ENCODE assay signal across 14 mouse cellular contexts in genomic region chr2:38866711-38867110, GRCm38 (mm10).
DNase-seq lines count a peak whose midpoint lies in the region; ATAC-seq and TF ChIP-seq lines count a peak whose summit lies in the region.
"Had no signal": no experiment of that assay in that cellular context is flagged by ENCODE, and none has a peak within 500 bp of the region (broad histone marks: within the 10 kb centered on the region; RNA-seq: fewer than 3 reads in every experiment).

No protein-coding gene starts in this region.

- no peaks in the 10 kb centered on the region; the same call in 1 of the 2 replicates for H3K36me3 ChIP-seq in liver, adult 2 months (ENCODE audit: control insufficient read depth, insufficient read depth, low read length)
- peaks cover 0 to 19% of the 10 kb centered on the region in 2 experiments; a peak in 2 of 4 replicates for H3K36me3 ChIP-seq in MEL (ENCODE audit: control insufficient read depth in 1 of 2, insufficient read depth in 2 of 2, low read length in 2 of 2)
- no peaks in the 10 kb centered on the region for H3K36me3 ChIP-seq in midbrain, embryonic 16.5 days (ENCODE audit: control insufficient read depth, insufficient read depth, low read length)
- H3K36me3 ChIP-seq: liver, embryonic 12.5 days had no signal

- peak; percentile 69 for DNase-seq in liver, adult 2 months (ENCODE audit: extremely low read depth, low read depth, low spot score)
- DNase-seq in liver, result no peak
- DNase-seq in MEL (ENCODE audit: low read depth, low spot score), result peak; percentile 76
- peak; percentile 20 for DNase-seq in adrenal gland, postnatal 14 days
- no peak for DNase-seq in gastrocnemius, adult 2 months
- no peak for DNase-seq in kidney, adult 18-20 months

- TF ChIP-seq EP300 in MEL (IDR thresholded peaks at IDR 0.05; ENCODE audit: low read depth in 1 of 2, low read length in 2 of 2), result peak in 1 of 2 experiments; percentile 45; a peak in 1 of 4 replicates

- TF ChIP-seq CTCF in liver, adult 2 months (IDR thresholded peaks at IDR 0.05; ENCODE audit: low read depth, low read length), result no peak
- TF ChIP-seq CTCF in MEL (IDR thresholded peaks at IDR 0.05 in 2 of 3, conservative IDR thresholded peaks at IDR 0.05 in 1 of 3; ENCODE audit: control insufficient read depth in 1 of 3, insufficient read depth in 1 of 3, low read depth in 2 of 3, low read length in 3 of 3, poor library complexity in 1 of 3, severe bottlenecking in 1 of 3), result no peak
- no peak for TF ChIP-seq CTCF in gastrocnemius, adult 2 months (IDR thresholded peaks at IDR 0.05)

- no peaks in the 10 kb centered on the region for H3K27me3 ChIP-seq in liver, adult 2 months (ENCODE audit: control insufficient read depth, insufficient read depth, low read length)
- no peaks in the 10 kb centered on the region for H3K27me3 ChIP-seq in MEL (ENCODE audit: control insufficient read depth in 1 of 2, insufficient read depth in 2 of 2, low read length in 2 of 2)
- H3K27me3 ChIP-seq in midbrain, embryonic 16.5 days (ENCODE audit: control insufficient read depth, insufficient read depth, low read depth, low read length), result no peaks in the 10 kb centered on the region
- H3K27me3 ChIP-seq: embryonic facial prominence, embryonic 12.5 days; forebrain, embryonic 12.5 days; heart, embryonic 13.5 days; liver, embryonic 12.5 days had no signal

- peak; percentile 84 for ATAC-seq in megakaryocyte progenitor cell, adult 5-6 weeks (replicated peaks; ENCODE audit: poor library complexity)
- ATAC-seq in midbrain, embryonic 16.5 days, result no peak
- ATAC-seq: liver, embryonic 12.5 days had no signal

- no peak overlapping the region for H3K27ac ChIP-seq in liver, adult 2 months (replicated peaks; ENCODE audit: insufficient read depth, low read depth, low read length)
- peak overlapping the region; percentile 46; the same call in 1 of the 2 replicates for H3K27ac ChIP-seq in MEL (ENCODE audit: control insufficient read depth, low read depth, low read length)
- H3K27ac ChIP-seq in gastrocnemius, adult 2 months, result no peak overlapping the region
- no peak overlapping the region for H3K27ac ChIP-seq in midbrain, embryonic 16.5 days (ENCODE audit: low read length)
- H3K27ac ChIP-seq: embryonic facial prominence, embryonic 12.5 days; forebrain, embryonic 12.5 days; heart, embryonic 13.5 days; layer of hippocampus, adult 2 months; liver, embryonic 12.5 days; macrophage had no signal

- intact Hi-C loops in gastrocnemius, adult 2 months (cut with DNase I), result no loop called here

- no peaks in the 10 kb centered on the region for H3K9me3 ChIP-seq in MEL (replicated peaks; ENCODE audit: insufficient read depth, low read length)
- no peaks in the 10 kb centered on the region for H3K9me3 ChIP-seq in midbrain, embryonic 16.5 days (replicated peaks; ENCODE audit: control insufficient read depth, low read length, poor library complexity, severe bottlenecking)
- H3K9me3 ChIP-seq: embryonic facial prominence, embryonic 12.5 days; forebrain, embryonic 12.5 days; heart, embryonic 13.5 days; liver, embryonic 12.5 days had no signal

- no peaks in the 10 kb centered on the region; the same call in 1 of the 2 replicates for H3K4me1 ChIP-seq in liver, adult 2 months (ENCODE audit: control insufficient read depth, insufficient read depth, low read length)
- H3K4me1 ChIP-seq in MEL (ENCODE audit: control insufficient read depth in 1 of 2, insufficient read depth in 2 of 2, low read length in 2 of 2), result peaks cover 10 to 11% of the 10 kb centered on the region in 2 experiments; a peak in 2 of 4 replicates
- no peaks in the 10 kb centered on the region for H3K4me1 ChIP-seq in midbrain, embryonic 16.5 days (ENCODE audit: control insufficient read depth, insufficient read depth, low read length)
- H3K4me1 ChIP-seq: embryonic facial prominence, embryonic 12.5 days; forebrain, embryonic 12.5 days; liver, embryonic 12.5 days had no signal

- no peak overlapping the region for H3K4me3 ChIP-seq in liver, adult 2 months (ENCODE audit: insufficient read depth, low read depth, low read length)
- H3K4me3 ChIP-seq in MEL (ENCODE audit: control insufficient read depth in 1 of 2, insufficient read depth in 1 of 2, low read depth in 2 of 2, low read length in 2 of 2), result no peak overlapping the region
- no peak overlapping the region for H3K4me3 ChIP-seq in gastrocnemius, adult 2 months
- H3K4me3 ChIP-seq in midbrain, embryonic 16.5 days (ENCODE audit: low read depth, low read length), result no peak overlapping the region
- H3K4me3 ChIP-seq: embryonic facial prominence, embryonic 12.5 days; forebrain, embryonic 12.5 days; heart, embryonic 13.5 days; layer of hippocampus, adult 2 months; liver, embryonic 12.5 days had no signal

- H3K9ac ChIP-seq in liver, adult 2 months (ENCODE audit: low read depth, low read length), result no peak overlapping the region
- H3K9ac ChIP-seq in MEL (ENCODE audit: control insufficient read depth, low read depth, low read length, poor library complexity, severe bottlenecking), result peak overlapping the region; percentile 9; the same call in 1 of the 2 replicates
- H3K9ac ChIP-seq in midbrain, embryonic 16.5 days (ENCODE audit: low read depth, low read length), result no peak overlapping the region
- H3K9ac ChIP-seq: embryonic facial prominence, embryonic 12.5 days; forebrain, embryonic 12.5 days; heart, embryonic 13.5 days; liver, embryonic 12.5 days had no signal

- WGBS in liver, adult 2 months, result 24% methylated on average over 1 of the region's 1 CpGs
- 76% methylated on average over 1 of the region's 1 CpGs for WGBS in midbrain, embryonic 16.5 days

- no peaks in the 10 kb centered on the region for H3K79me2 ChIP-seq in liver, adult 2 months (ENCODE audit: control insufficient read depth, insufficient read depth, low read length)
- no peaks in the 10 kb centered on the region for H3K79me2 ChIP-seq in MEL (ENCODE audit: control insufficient read depth, insufficient read depth, low read length, poor library complexity)

- no peak for TF ChIP-seq RAD21 in MEL (IDR thresholded peaks at IDR 0.05; ENCODE audit: low read depth, low read length)

- TF ChIP-seq POLR2A in liver, adult 2 months (IDR thresholded peaks at IDR 0.05; ENCODE audit: extremely low read depth, insufficient read depth, low read length), result no peak
- no peak for TF ChIP-seq POLR2A in MEL (IDR thresholded peaks at IDR 0.05; ENCODE audit: control insufficient read depth in 1 of 2, insufficient read depth in 1 of 2, low read depth in 1 of 2, low read length in 2 of 2, poor library complexity in 1 of 2)

- no peak overlapping the region for H3K4me2 ChIP-seq in midbrain, embryonic 16.5 days (ENCODE audit: low read length)
- H3K4me2 ChIP-seq: embryonic facial prominence, embryonic 12.5 days; forebrain, embryonic 12.5 days; heart, embryonic 13.5 days; liver, embryonic 12.5 days had no signal

TF ChIP-seq in MEL, 35 proteins besides CTCF, POLR2A, EP300 and RAD21:
- no peak for TF ChIP-seq JUND (IDR thresholded peaks at IDR 0.05; ENCODE audit: low read depth, low read length)
- peak; percentile 11; the same call in 1 of the 2 replicates for TF ChIP-seq TCF12 (IDR thresholded peaks at IDR 0.05; ENCODE audit: low read depth, low read length)
- TF ChIP-seq MYB (IDR thresholded peaks at IDR 0.05; ENCODE audit: low read depth, low read length), result no peak
- TF ChIP-seq NELFE (IDR thresholded peaks at IDR 0.05; ENCODE audit: low read depth, low read length), result no peak
- no peak for TF ChIP-seq POLR2AphosphoS2 (IDR thresholded peaks at IDR 0.05; ENCODE audit: low read length)
- TF ChIP-seq MXI1 (IDR thresholded peaks at IDR 0.05; ENCODE audit: low read depth, low read length), result no peak
- TF ChIP-seq USF2 (IDR thresholded peaks at IDR 0.05; ENCODE audit: borderline replicate concordance in 1 of 2, insufficient read depth in 1 of 2, low read depth in 1 of 2, low read length in 2 of 2), result no peak
- TF ChIP-seq GATA1 (IDR thresholded peaks at IDR 0.05; ENCODE audit: low read depth, low read length), result 0 out of 2 replicates have a peak, but pooled peaks have one; percentile 19
- 0 out of 2 replicates have a peak, but pooled peaks have one; percentile 6 for TF ChIP-seq SMC3 (IDR thresholded peaks at IDR 0.05; ENCODE audit: low read depth, low read length)
- TF ChIP-seq ELF1 (IDR thresholded peaks at IDR 0.05; ENCODE audit: low read depth, low read length), result no peak
- no peak for TF ChIP-seq TAL1 (IDR thresholded peaks at IDR 0.05; ENCODE audit: low read length)
- TF ChIP-seq ZMIZ1 (IDR thresholded peaks at IDR 0.05; ENCODE audit: low read depth, low read length), result no peak
- TF ChIP-seq HCFC1 (IDR thresholded peaks at IDR 0.05; ENCODE audit: low read depth, low read length), result no peak
- TF ChIP-seq TBP (IDR thresholded peaks at IDR 0.05; ENCODE audit: low read depth, low read length), result no peak
- no peak for TF ChIP-seq CHD1 (IDR thresholded peaks at IDR 0.05; ENCODE audit: low read depth, low read length)
TF ChIP-seq in MEL: peak in this region for 3.

Comparison
In these comparisons a context has a peak if more than half of its experiments do, and no peak if none do; other contexts are left out.
1. DNase-seq: peak in liver, adult 2 months (single experiment), MEL (single experiment) and adrenal gland, postnatal 14 days (single experiment); none in liver (single experiment), gastrocnemius, adult 2 months (single experiment) and kidney, adult 18-20 months (single experiment).